Mouse (Mus musculus) midbrain, embryonic 10.5 days (tissue): ENCODE measurements around the gene Mbtps2. TPM values are rescaled to one million over a fixed set of nuclear protein-coding genes. Genes with fewer than 3 reads are reported as not detected.

ENCODE experiments used
- DNase-seq: peaks from one replicate; pipeline ENCODE4 v3.0.0-alpha.2; 2017; ENCODE audit warnings: low spot score
- H3K27ac ChIP-seq: fragments of 300-500 bp; sonication (generic); replicated peaks from 2 replicates; pipeline ENCODE4 v1.5.1; 2016; ENCODE audit warnings: mild to moderate bottlenecking
- H3K27me3 ChIP-seq: fragments of 300-500 bp; sonication (generic); 2 replicates; pipeline ENCODE4 v1.6.1; 2016; ENCODE audit warnings: low read depth, mild to moderate bottlenecking; ENCODE audit not compliant: poor library complexity, severe bottlenecking
- H3K36me3 ChIP-seq: fragments of 300-500 bp; sonication (generic); 2 replicates; pipeline ENCODE4 v1.6.1; 2016; ENCODE audit warnings: mild to moderate bottlenecking, moderate library complexity
- H3K4me1 ChIP-seq: fragments of 300-500 bp; sonication (generic); 2 replicates; pipeline ENCODE4 v1.6.1; 2016
- H3K4me3 ChIP-seq: fragments of 300-500 bp; sonication (generic); 2 replicates; pipeline ENCODE4 v1.5.1; 2016; ENCODE audit warnings: mild to moderate bottlenecking, moderate library complexity
- H3K9me3 ChIP-seq: fragments of 300-500 bp; sonication (generic); replicated peaks from 2 replicates; pipeline ENCODE4 v1.6.1; 2016; ENCODE audit warnings: mild to moderate bottlenecking
- WGBS: fragments of 180-500 bp; shearing (Covaris S2); methylation state at CpG from one replicate; pipeline ENCODE4 v1.1.7; 2016; 5-methylcytosine and 5-hydroxymethylcytosine counted together
- polyA plus RNA-seq: library from polyadenylated mRNA; unstranded; fragments of >200 nt; fragmentation: Nextera tagmentation; extraction: Ambion mirVana; gene quantifications from 2 replicates; pipeline ENCODE4 v1.2.1, GENCODE M21; 2016

The Mbtps2 gene
- polyA plus RNA-seq, 1 experiment from 2014 or later: 17.2 TPM

DNA sequence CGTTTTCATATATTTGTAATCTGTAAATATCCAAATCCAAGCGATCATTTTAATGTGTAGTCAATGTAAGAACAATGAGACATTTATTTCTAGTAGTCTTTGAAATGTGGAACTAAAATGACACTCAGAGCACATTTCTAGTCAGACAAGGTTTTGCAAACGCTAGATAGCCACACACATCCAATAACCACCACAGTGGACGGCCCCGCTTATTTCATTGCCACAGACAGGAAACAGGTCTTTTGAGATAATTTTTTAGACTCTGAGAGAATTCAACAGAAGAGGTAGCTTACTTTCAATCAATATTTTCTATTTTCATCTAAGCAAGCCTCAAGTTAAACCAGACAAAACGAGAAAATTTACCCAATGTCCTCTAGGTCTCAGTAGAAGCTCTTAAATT is 2.6 kb downstream of the Mbtps2 start:
- H3K36me3 ChIP-seq: peaks cover 3% of the 10 kb centered on the region; the same call in 1 of the 2 replicates
- H3K27me3 ChIP-seq: peaks cover 48% of the 10 kb centered on the region
- no peak for DNase-seq
- H3K4me3 ChIP-seq: no peak overlapping the region
- 91% methylated on average over 6 of the region's 6 CpGs for WGBS
- H3K4me1 ChIP-seq: peaks cover 16% of the 10 kb centered on the region
- H3K9me3 ChIP-seq: no peaks in the 10 kb centered on the region
- no peak overlapping the region for H3K27ac ChIP-seq

DNA sequence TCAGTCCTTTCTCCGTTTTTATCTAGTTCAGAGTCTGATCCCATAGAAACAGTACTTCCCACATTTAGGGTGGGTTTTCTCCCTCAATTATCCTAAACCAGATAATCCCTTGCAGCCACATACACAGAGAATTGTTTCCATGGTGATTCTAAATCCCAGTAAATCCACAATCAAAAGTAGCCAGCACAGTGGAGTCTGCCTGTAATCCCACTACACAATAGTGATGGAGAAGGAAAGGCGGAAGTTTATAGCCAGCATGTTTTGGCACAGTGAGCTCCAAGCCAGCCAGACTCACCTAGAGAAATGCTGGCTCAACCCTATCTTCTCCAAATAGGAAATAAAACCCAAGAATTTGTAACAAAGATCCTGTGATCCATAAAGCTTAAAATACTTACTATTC is 3.9 kb downstream of the Mbtps2 start:
- 44% methylated on average over 2 of the region's 2 CpGs for WGBS
- H3K9me3 ChIP-seq: 0 out of 2 replicates have a peak, but pooled peaks cover 5% of the 10 kb centered on the region
- H3K27me3 ChIP-seq: peaks cover 52% of the 10 kb centered on the region
- H3K27ac ChIP-seq: no peak overlapping the region
- H3K36me3 ChIP-seq: peaks cover 14% of the 10 kb centered on the region
- H3K4me1 ChIP-seq: peaks cover 16% of the 10 kb centered on the region
- 0 out of 2 replicates have a peak overlapping the region, but pooled peaks have one; percentile 2 for H3K4me3 ChIP-seq
- DNase-seq: peak; percentile 19

DNA sequence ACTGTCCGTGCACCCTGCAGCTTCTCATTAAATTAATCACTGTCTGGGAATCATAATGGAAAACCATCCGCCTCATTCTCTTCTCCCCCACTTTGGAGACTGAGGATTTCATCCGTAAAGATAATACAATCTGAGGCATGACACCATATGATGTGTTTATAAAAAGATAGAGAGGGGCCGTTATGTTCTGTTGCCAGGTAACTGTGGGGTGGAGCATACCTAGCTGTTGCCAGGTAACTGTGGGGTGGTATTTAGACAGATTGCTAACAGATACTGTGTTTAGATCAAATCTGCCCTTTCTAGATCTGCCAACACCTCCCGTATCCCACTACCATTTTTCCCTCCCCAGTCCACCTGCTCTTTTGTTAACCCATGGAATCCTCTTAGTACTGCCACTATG is 11.5 kb downstream of the Mbtps2 start:
- H3K4me1 ChIP-seq: peaks cover 6% of the 10 kb centered on the region
- H3K27ac ChIP-seq: no peak overlapping the region
- H3K9me3 ChIP-seq: 0 out of 2 replicates have a peak, but pooled peaks cover 5% of the 10 kb centered on the region
- 78% methylated on average over 5 of the region's 5 CpGs for WGBS
- peaks cover 26% of the 10 kb centered on the region for H3K27me3 ChIP-seq
- H3K4me3 ChIP-seq: no peak overlapping the region
- DNase-seq: no peak
- peaks cover 31% of the 10 kb centered on the region for H3K36me3 ChIP-seq

DNA sequence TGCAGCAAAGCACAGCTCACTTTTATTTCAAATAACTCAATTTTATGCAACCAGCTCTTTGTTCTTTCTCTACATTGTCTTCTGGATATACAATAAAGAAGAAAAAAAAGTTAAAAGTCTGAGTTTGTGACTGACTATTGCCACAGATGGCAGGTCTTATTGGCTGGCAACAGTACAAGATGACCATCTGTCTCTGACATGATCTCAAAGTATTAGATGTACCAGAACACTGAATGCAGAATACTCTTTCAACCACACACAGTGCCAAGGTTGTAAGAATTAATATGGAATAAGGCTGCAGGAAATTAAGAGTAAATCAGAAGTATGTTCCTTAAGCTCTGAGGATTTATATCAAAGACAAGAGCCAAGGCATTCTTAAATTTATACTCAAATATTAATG is 12.1 kb downstream of the Mbtps2 start:
- no peak for DNase-seq
- Histone ChIP-seq H3K27me3 (peaks cover 24% of the 10 kb centered on the region), H3K27ac (no peak overlapping the region), H3K9me3 (0 out of 2 replicates have a peak, but pooled peaks cover 5% of the 10 kb centered on the region), H3K36me3 (peaks cover 31% of the 10 kb centered on the region), H3K4me1 (peaks cover 6% of the 10 kb centered on the region), H3K4me3 (no peak overlapping the region)

DNA sequence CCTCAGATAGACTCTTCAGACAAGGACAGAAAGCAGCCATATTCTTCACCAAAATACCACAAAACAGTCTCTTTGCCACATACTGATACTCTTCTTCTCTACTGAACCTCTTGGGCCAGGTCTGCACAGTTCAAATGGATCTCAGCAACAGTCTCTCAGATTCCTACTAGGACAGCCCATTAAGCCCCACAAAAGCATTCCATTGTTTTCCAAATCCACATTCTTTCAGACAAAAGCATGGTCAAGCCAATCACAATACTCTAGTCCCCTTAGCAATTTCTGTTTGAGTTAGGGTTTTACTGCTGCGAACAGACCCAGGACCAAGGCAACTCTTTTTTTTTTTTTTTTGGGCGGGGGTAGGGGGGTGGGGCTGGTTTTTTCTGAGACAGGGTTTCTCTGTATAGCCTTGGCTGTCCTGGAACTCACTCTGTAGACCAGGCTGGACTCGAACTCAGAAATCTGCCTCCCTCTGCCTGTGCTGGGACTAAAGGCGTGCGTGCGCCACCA is 19.4 kb downstream of the Mbtps2 start:
- no peaks in the 10 kb centered on the region for H3K9me3 ChIP-seq
- no peaks in the 10 kb centered on the region for H3K27me3 ChIP-seq
- H3K36me3 ChIP-seq: peaks cover 31% of the 10 kb centered on the region
- no peak overlapping the region for H3K4me3 ChIP-seq
- H3K27ac ChIP-seq: no peak overlapping the region
- H3K4me1 ChIP-seq: no peaks in the 10 kb centered on the region; the same call in 1 of the 2 replicates
- no peak for DNase-seq
- WGBS: 72% methylated on average over 6 of the region's 6 CpGs

DNA sequence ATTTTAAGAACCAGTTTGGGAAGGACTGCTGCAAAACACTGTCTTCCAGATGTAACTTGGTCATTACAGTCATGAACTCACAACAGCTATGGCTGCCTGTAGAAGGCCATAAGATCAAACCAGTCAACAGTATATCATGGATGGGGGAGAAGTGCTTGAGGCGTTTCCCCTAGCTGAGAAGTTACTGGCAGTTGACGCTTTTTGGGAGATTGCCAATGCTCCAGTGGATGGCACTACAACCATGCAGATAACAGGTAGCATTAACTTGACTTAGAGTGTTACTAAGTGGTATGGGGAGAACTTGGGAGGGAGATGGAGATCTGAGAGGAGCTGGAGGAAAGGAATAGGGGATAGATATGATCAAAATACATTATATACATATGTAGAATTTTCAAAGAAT is 23.8 kb downstream of the Mbtps2 start:
- DNase-seq: no peak
- no peaks in the 10 kb centered on the region for H3K9me3 ChIP-seq
- H3K27me3 ChIP-seq: no peaks in the 10 kb centered on the region
- H3K36me3 ChIP-seq: peaks cover 31% of the 10 kb centered on the region
- H3K4me1 ChIP-seq: no peaks in the 10 kb centered on the region; the same call in 1 of the 2 replicates
- H3K27ac ChIP-seq: no peak overlapping the region
- 86% methylated on average over 2 of the region's 2 CpGs for WGBS
- H3K4me3 ChIP-seq: no peak overlapping the region

DNA sequence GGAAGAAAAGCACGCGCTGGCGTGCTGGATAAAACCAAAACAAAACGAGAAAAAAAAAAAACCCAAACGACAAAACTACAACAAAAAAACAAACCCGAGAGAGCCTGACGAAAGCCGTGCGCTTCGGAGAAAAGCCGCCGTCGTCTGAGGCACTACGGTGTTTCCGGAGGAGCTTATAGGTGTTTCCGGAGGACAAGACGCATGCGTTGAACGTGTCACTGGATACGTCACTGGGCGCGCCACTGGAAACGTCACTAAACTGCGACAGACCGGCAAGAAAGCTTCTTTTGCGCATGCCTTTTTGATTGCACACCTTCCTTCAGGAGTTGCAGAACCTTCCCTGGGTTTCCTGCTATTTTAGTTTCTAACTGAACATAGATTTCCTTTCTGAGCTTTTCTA is 29.7 kb downstream of the Mbtps2 start, which contains the start of gene Yy2:
Gene Yy2, minus strand, starts transcription at position 146 of the 400 bp plus-strand sequence.
- Histone ChIP-seq H3K9me3 (no peaks in the 10 kb centered on the region), H3K27me3 (no peaks in the 10 kb centered on the region), H3K36me3 (peaks cover 20% of the 10 kb centered on the region), H3K27ac (no peak within 1 kb of the TSS), H3K4me3 (no peak within 1 kb of the TSS), H3K4me1 (no peaks in the 10 kb centered on the region)
- 89% methylated on average over 26 of the region's 26 CpGs for WGBS
- no peak for DNase-seq

DNA sequence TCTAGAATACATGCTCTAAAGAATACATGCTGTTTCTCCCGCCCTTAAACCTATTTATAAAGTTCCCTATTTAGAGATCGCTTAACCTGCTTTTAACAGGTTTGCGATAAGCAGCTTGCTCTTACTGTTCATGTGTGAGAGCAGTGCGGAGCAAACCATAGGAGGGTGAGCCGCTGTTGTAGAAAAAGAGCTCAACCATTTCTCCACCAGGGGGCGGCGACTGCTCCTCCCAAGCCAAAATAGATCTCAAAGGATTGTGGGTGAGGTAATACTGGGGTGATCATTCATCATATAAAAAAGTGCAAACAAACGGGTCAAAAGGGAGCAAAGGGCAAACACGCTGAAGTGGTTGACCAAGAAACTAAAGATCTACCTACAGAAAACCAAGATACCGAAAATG is 34.7 kb downstream of the Mbtps2 start:
- WGBS: 81% methylated on average over 10 of the region's 10 CpGs
- Histone ChIP-seq H3K27me3 (no peaks in the 10 kb centered on the region), H3K4me1 (no peaks in the 10 kb centered on the region), H3K9me3 (no peaks in the 10 kb centered on the region), H3K36me3 (peaks cover 12% of the 10 kb centered on the region), H3K4me3 (no peak overlapping the region), H3K27ac (no peak overlapping the region)
- DNase-seq: no peak

DNA sequence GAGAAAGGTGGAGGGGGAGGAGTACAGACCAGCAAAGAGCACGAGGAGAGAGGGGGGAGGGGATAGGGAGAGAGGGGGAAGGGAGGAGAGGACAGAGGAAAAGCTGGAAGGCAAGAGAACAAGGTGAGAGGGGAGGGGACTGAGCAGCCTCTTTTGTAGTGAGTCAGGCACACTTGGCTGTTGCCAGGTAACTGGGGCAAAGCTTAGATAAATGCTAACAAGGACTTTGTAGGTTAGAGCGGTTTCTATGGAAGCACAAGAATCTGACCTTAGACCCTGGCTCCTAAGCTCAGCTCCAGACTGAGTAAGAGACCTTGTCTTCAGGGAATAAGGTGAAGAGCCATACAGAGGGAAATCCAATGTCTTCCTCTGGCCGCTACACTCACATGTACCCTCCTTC is 51.4 kb downstream of the Mbtps2 start:
- H3K9me3 ChIP-seq: no peaks in the 10 kb centered on the region
- peaks cover 15% of the 10 kb centered on the region for H3K4me1 ChIP-seq
- H3K27me3 ChIP-seq: no peaks in the 10 kb centered on the region
- H3K4me3 ChIP-seq: no peak overlapping the region
- H3K27ac ChIP-seq: no peak overlapping the region
- H3K36me3 ChIP-seq: peaks cover 1% of the 10 kb centered on the region
- WGBS: 15% methylated on average over 3 of the region's 3 CpGs
- DNase-seq: peak; percentile 52

DNA sequence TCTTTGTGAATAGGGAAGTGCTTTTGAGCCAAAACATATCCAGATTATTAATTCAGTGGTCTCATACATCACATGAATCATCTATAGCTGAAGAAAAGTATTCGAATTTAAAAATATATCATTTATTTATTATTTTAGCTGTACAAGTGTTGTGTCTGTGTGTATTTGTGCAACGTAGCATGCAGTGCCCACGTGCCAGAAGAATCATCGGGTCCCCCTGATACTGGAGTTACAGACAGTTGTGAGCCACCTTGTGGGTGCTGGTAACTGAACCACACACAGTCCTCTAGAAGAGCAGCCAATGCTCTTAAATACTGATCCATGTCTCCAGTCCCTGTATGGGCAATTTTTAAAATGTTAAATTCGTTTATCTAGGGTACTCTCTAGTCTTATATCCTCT is 92.1 kb downstream of the Mbtps2 start:
- DNase-seq: no peak
- Histone ChIP-seq H3K36me3 (no peaks in the 10 kb centered on the region), H3K4me1 (no peaks in the 10 kb centered on the region), H3K9me3 (no peaks in the 10 kb centered on the region), H3K4me3 (no peak overlapping the region), H3K27ac (no peak overlapping the region), H3K27me3 (peaks cover 16% of the 10 kb centered on the region; the same call in 1 of the 2 replicates)
- WGBS: 72% methylated on average over 5 of the region's 5 CpGs

DNA sequence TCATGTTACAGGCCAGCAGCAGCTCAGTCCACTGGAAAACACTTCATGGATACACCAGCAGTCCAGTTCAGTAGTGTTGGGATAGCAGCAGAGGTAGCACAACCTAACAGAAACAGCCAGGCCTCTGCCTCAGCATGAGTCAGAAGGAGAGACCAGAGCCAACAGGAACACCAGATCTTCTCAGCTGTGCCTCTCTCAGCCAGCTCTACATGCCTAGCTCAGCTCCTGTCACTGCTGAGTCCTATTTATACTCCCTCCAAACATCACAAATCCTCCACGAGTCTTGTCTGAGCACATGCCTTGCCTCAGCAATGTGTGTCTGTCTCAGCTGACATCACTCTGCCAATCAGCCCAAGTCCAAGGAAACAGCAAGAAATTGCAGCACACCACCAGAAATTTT is 94.0 kb downstream of the Mbtps2 start:
- Histone ChIP-seq H3K27me3 (peaks cover 19% of the 10 kb centered on the region; the same call in 1 of the 2 replicates), H3K27ac (no peak overlapping the region), H3K9me3 (no peaks in the 10 kb centered on the region), H3K4me1 (no peaks in the 10 kb centered on the region), H3K36me3 (no peaks in the 10 kb centered on the region), H3K4me3 (no peak overlapping the region)
- DNase-seq: no peak
- WGBS: 90% methylated on average over 1 of the region's 1 CpGs

DNA sequence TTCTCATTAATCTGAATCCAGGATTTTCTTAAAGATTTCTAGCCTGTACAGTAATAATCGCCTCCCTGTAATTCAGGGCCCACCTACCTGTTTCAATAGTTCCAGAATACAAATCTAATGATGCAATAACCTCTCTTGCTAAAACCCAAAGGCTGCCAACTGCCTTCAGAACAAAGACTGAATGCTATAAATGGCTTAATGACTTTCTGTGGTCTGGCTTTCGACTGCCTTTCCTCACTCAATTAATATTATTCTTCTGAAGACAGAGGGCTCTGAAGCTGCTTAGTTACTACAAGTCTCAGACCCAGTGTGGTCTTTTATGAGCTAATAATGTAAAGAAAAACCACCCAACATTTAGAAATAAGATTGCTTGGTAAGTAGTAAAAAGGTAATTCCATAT is 96.6 kb downstream of the Mbtps2 start:
- Histone ChIP-seq H3K9me3 (no peaks in the 10 kb centered on the region), H3K4me3 (no peak overlapping the region), H3K27ac (no peak overlapping the region), H3K4me1 (no peaks in the 10 kb centered on the region), H3K36me3 (no peaks in the 10 kb centered on the region), H3K27me3 (peaks cover 25% of the 10 kb centered on the region; the same call in 1 of the 2 replicates)
- 82% methylated on average over 2 of the region's 2 CpGs for WGBS
- DNase-seq: no peak

DNA sequence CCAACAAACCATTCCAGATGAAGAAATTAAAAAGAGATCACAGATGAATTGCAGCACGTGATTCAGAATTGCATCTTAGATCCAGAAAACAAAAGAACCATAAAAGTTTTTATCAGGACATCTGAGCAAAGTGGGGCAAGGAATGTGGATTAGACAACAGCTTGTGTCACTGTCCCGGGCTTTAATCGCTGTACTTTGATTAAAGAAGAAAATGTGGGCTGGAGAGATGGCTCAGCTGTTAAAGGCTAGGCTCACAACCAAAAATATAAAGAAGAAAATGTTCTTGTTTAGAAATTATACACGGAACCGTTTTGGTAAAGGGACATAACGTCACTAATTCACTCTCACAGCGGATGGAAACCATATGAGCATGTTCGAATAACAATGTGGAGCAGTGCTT is 98.5 kb downstream of the Mbtps2 start:
- no peaks in the 10 kb centered on the region for H3K36me3 ChIP-seq
- H3K4me3 ChIP-seq: no peak overlapping the region
- H3K27ac ChIP-seq: no peak overlapping the region
- 83% methylated on average over 8 of the region's 8 CpGs for WGBS
- DNase-seq: no peak
- no peaks in the 10 kb centered on the region for H3K9me3 ChIP-seq
- H3K27me3 ChIP-seq: peaks cover 40% of the 10 kb centered on the region
- H3K4me1 ChIP-seq: no peaks in the 10 kb centered on the region

DNA sequence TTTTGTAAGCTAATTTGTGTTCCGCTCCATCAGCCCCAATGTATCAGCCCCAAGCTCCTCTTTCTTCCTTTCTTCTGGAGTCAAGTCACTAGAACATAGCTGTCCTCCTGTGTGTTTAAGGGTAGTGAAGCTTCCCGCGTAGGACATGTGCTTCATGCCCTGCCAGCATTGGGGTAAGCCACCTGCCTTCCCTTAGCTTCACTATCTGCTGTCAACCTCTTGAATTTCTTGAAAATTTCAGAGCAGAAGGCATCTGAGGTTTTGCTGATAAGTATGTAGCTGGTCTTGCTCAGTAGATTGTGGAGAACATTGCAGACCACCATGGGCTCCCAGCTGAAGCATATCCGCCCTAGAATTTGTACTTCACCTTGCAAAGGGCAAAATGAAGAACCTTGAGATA is 105.4 kb downstream of the Mbtps2 start:
- H3K4me1 ChIP-seq: peaks cover 16% of the 10 kb centered on the region
- H3K36me3 ChIP-seq: no peaks in the 10 kb centered on the region
- no peaks in the 10 kb centered on the region; the same call in 1 of the 2 replicates for H3K9me3 ChIP-seq
- no peak for DNase-seq
- peaks cover 29% of the 10 kb centered on the region for H3K27me3 ChIP-seq
- H3K27ac ChIP-seq: peak overlapping the region; percentile 95
- WGBS: 85% methylated on average over 4 of the region's 4 CpGs
- no peak overlapping the region for H3K4me3 ChIP-seq
